Comparison of ENCODE assay signal across 7 mouse cellular contexts in genomic region chr5:144222811-144223502, GRCm38 (mm10). TPM values are rescaled to one million over a fixed set of nuclear protein-coding genes. Genes with fewer than 3 reads are reported as not detected.
DNase-seq lines count a peak whose midpoint lies in the region; ATAC-seq and TF ChIP-seq lines count a peak whose summit lies in the region.

No protein-coding gene starts in this region.

- no peaks in the 10 kb centered on the region for H3K9me3 ChIP-seq in E14TG2a.4 (ENCODE audit: low read length)
- no peaks in the 10 kb centered on the region for H3K9me3 ChIP-seq in embryonic facial prominence, embryonic 15.5 days (replicated peaks)
- H3K9me3 ChIP-seq in hindbrain, embryonic 10.5 days = no peaks in the 10 kb centered on the region
- no peaks in the 10 kb centered on the region for H3K9me3 ChIP-seq in limb, embryonic 10.5 days (replicated peaks)
- no peaks in the 10 kb centered on the region for H3K9me3 ChIP-seq in midbrain, embryonic 10.5 days (replicated peaks)

- TF ChIP-seq CTCF in E14TG2a.4 (conservative IDR thresholded peaks at IDR 0.05; ENCODE audit: low read length) = no peak

- peak; percentile 37 for ATAC-seq in embryonic facial prominence, embryonic 15.5 days (ENCODE audit: insufficient number of reproducible peaks, low FRiP score, low TSS enrichment, low read depth)

- peak overlapping the region; percentile 65 for H3K9ac ChIP-seq in embryonic facial prominence, embryonic 15.5 days

- no peaks in the 10 kb centered on the region for H3K36me3 ChIP-seq in E14TG2a.4 (ENCODE audit: insufficient read depth, low read length)
- H3K36me3 ChIP-seq in embryonic facial prominence, embryonic 15.5 days = no peaks in the 10 kb centered on the region
- H3K36me3 ChIP-seq in hindbrain, embryonic 10.5 days = 0 out of 2 replicates have a peak, but pooled peaks cover 6% of the 10 kb centered on the region
- no peaks in the 10 kb centered on the region for H3K36me3 ChIP-seq in limb, embryonic 10.5 days
- H3K36me3 ChIP-seq in midbrain, embryonic 10.5 days = 0 out of 2 replicates have a peak, but pooled peaks cover 2% of the 10 kb centered on the region

- H3K4me3 ChIP-seq in E14TG2a.4 (replicated peaks; ENCODE audit: low read length) = peak overlapping the region; percentile 90
- H3K4me3 ChIP-seq in embryonic facial prominence, embryonic 15.5 days (replicated peaks) = peak overlapping the region; percentile 74
- peak overlapping the region; percentile 75 for H3K4me3 ChIP-seq in hindbrain, embryonic 10.5 days
- peak overlapping the region; percentile 80 for H3K4me3 ChIP-seq in limb, embryonic 10.5 days
- H3K4me3 ChIP-seq in midbrain, embryonic 10.5 days = peak overlapping the region; percentile 80

- H3K4me1 ChIP-seq in E14TG2a.4 (replicated peaks; ENCODE audit: low read depth, low read length) = peaks cover 74% of the 10 kb centered on the region
- H3K4me1 ChIP-seq in embryonic facial prominence, embryonic 15.5 days = peaks cover 21% of the 10 kb centered on the region
- peaks cover 42% of the 10 kb centered on the region for H3K4me1 ChIP-seq in hindbrain, embryonic 10.5 days (replicated peaks)
- H3K4me1 ChIP-seq in limb, embryonic 10.5 days = peaks cover 37% of the 10 kb centered on the region
- H3K4me1 ChIP-seq in midbrain, embryonic 10.5 days = peaks cover 39% of the 10 kb centered on the region

- peak overlapping the region; percentile 72 for H3K27ac ChIP-seq in embryonic facial prominence, embryonic 15.5 days (replicated peaks)
- peak overlapping the region; percentile 87 for H3K27ac ChIP-seq in hindbrain, embryonic 10.5 days
- peak overlapping the region; percentile 74 for H3K27ac ChIP-seq in limb, embryonic 10.5 days
- H3K27ac ChIP-seq in midbrain, embryonic 10.5 days (replicated peaks) = peak overlapping the region; percentile 75

- DNase-seq in adrenal gland, adult 18-20 months (ENCODE audit: low spot score in 2 of 2) = peak; percentile 35 to 41
- no peak for DNase-seq in hindbrain, embryonic 10.5 days (ENCODE audit: low spot score)
- DNase-seq in limb, embryonic 10.5 days (ENCODE audit: low spot score) = no peak
- no peak for DNase-seq in midbrain, embryonic 10.5 days (ENCODE audit: low spot score)
- peak; percentile 41 for DNase-seq in yolk sac, embryonic 10.5 days (ENCODE audit: low spot score)

- 0 out of 2 replicates have a peak, but pooled peaks cover 2% of the 10 kb centered on the region for H3K27me3 ChIP-seq in E14TG2a.4 (ENCODE audit: insufficient read depth, low read length)
- no peaks in the 10 kb centered on the region for H3K27me3 ChIP-seq in embryonic facial prominence, embryonic 15.5 days
- 0 out of 2 replicates have a peak, but pooled peaks cover 4% of the 10 kb centered on the region for H3K27me3 ChIP-seq in hindbrain, embryonic 10.5 days (ENCODE audit: insufficient read depth, poor library complexity, severe bottlenecking)
- no peaks in the 10 kb centered on the region for H3K27me3 ChIP-seq in limb, embryonic 10.5 days (ENCODE audit: low read depth, poor library complexity, severe bottlenecking)
- no peaks in the 10 kb centered on the region for H3K27me3 ChIP-seq in midbrain, embryonic 10.5 days (ENCODE audit: low read depth, poor library complexity, severe bottlenecking)

- 2% methylated on average over 25 of the region's 25 CpGs for WGBS in embryonic facial prominence, embryonic 15.5 days
- WGBS in hindbrain, embryonic 10.5 days = 6% methylated on average over 25 of the region's 25 CpGs
- 3% methylated on average over 25 of the region's 25 CpGs for WGBS in limb, embryonic 10.5 days
- 6% methylated on average over 25 of the region's 25 CpGs for WGBS in midbrain, embryonic 10.5 days

- H3K4me2 ChIP-seq in embryonic facial prominence, embryonic 15.5 days (replicated peaks) = peak overlapping the region; percentile 75

RNA-seq across cellular contexts. Expression of gene Tecpr1, which starts 0.5 kb away (rescaled TPM):
- total RNA-seq in adrenal gland, adult 18-20 months (2021) = 100 to 1,000 TPM; 110 to 112 TPM
- polyA plus RNA-seq in embryonic facial prominence, embryonic 15.5 days (2015; fragmentation: Nextera tagmentation; extraction: Ambion mirVana) = 25.9 and 26.1 TPM in 2 replicates
- polyA plus RNA-seq in hindbrain, embryonic 10.5 days (2016; fragmentation: Nextera tagmentation; extraction: Ambion mirVana) = 23.4 and 24.7 TPM in 2 replicates
- 15.1 and 21.0 TPM in 2 replicates for polyA plus RNA-seq in limb, embryonic 10.5 days (2016; fragmentation: Nextera tagmentation; extraction: Ambion mirVana)
- 21.7 and 27.7 TPM in 2 replicates for polyA plus RNA-seq in midbrain, embryonic 10.5 days (2016; fragmentation: Nextera tagmentation; extraction: Ambion mirVana)

RNA-seq across cellular contexts. Expression of gene Bri3, which starts 21.3 kb away (rescaled TPM):
- 100 to 1,000 TPM; 136 to 144 TPM for total RNA-seq in adrenal gland, adult 18-20 months (2021)
- polyA plus RNA-seq in embryonic facial prominence, embryonic 15.5 days (2015; fragmentation: Nextera tagmentation; extraction: Ambion mirVana) = 112 and 118 TPM in 2 replicates
- 115 and 157 TPM in 2 replicates for polyA plus RNA-seq in hindbrain, embryonic 10.5 days (2016; fragmentation: Nextera tagmentation; extraction: Ambion mirVana)
- 122 and 125 TPM in 2 replicates for polyA plus RNA-seq in limb, embryonic 10.5 days (2016; fragmentation: Nextera tagmentation; extraction: Ambion mirVana)
- polyA plus RNA-seq in midbrain, embryonic 10.5 days (2016; fragmentation: Nextera tagmentation; extraction: Ambion mirVana) = 116 and 117 TPM in 2 replicates

RNA-seq across cellular contexts. Expression of gene Bhlha15, which starts 32.9 kb away (rescaled TPM):
- under 1 TPM; 0.32 to 0.40 TPM for total RNA-seq in adrenal gland, adult 18-20 months (2021)
- polyA plus RNA-seq in embryonic facial prominence, embryonic 15.5 days (2015; fragmentation: Nextera tagmentation; extraction: Ambion mirVana) = 0.74 and 0.79 TPM in 2 replicates
- 0.09 and 0.45 TPM in 2 replicates for polyA plus RNA-seq in hindbrain, embryonic 10.5 days (2016; fragmentation: Nextera tagmentation; extraction: Ambion mirVana)
- 0.11 and 0.18 TPM in 2 replicates for polyA plus RNA-seq in limb, embryonic 10.5 days (2016; fragmentation: Nextera tagmentation; extraction: Ambion mirVana)
- 0.07 and 0.16 TPM in 2 replicates for polyA plus RNA-seq in midbrain, embryonic 10.5 days (2016; fragmentation: Nextera tagmentation; extraction: Ambion mirVana)

Comparison
In these comparisons a context has a peak if more than half of its experiments do, and no peak if none do; other contexts are left out.
1. DNase-seq: peak in adrenal gland, adult 18-20 months (2 of 2) and yolk sac, embryonic 10.5 days (single experiment); none in hindbrain, embryonic 10.5 days (single experiment), limb, embryonic 10.5 days (single experiment) and midbrain, embryonic 10.5 days (single experiment).
2. Peak in every context shown above with its lines, with median percentiles within 50 percentile points of each other: H3K4me3 ChIP-seq and H3K27ac ChIP-seq.